9 mouse cellular contexts compared by ENCODE assay signal in genomic region chr1:132594587-132594986, GRCm38 (mm10). TPM values are rescaled to one million over a fixed set of nuclear protein-coding genes. Genes with fewer than 3 reads are reported as not detected.
A peak's percentile ranks its signal among the peaks of the same experiment; 100 is the strongest.
DNase-seq lines count a peak whose midpoint lies in the region; ATAC-seq and TF ChIP-seq lines count a peak whose summit lies in the region.
"Had no signal": no experiment of that assay in that cellular context is flagged by ENCODE, and none has a peak within 500 bp of the region (broad histone marks: within the 10 kb centered on the region; RNA-seq: fewer than 3 reads in every experiment).

No protein-coding gene starts in this region.

- 0 out of 2 replicates have a peak overlapping the region, but pooled peaks have one; percentile 32 for H3K9ac ChIP-seq in embryonic facial prominence, embryonic 13.5 days
- H3K9ac ChIP-seq: heart, embryonic 15.5 days had no signal

- H3K9me3 ChIP-seq in embryonic facial prominence, embryonic 13.5 days = no peaks in the 10 kb centered on the region
- H3K9me3 ChIP-seq: heart, embryonic 15.5 days had no signal

- no peak for ATAC-seq in embryonic facial prominence, embryonic 13.5 days (ENCODE audit: insufficient number of reproducible peaks, insufficient read depth, low FRiP score, low TSS enrichment, low read depth)

- DNase-seq in ES-CJ7 (ENCODE audit: low read depth, low spot score) = peak; percentile 83
- peak; percentile 74 to 85 for DNase-seq in heart, postnatal 10 days
- peak; percentile 59 to 77 for DNase-seq in layer of hippocampus, adult 2 months (ENCODE audit: low spot score in 2 of 2)
- DNase-seq in lung, postnatal 25 days (ENCODE audit: low spot score) = peak; percentile 29
- peak; percentile 70 for DNase-seq in right cerebral cortex, adult 18-20 months
- DNase-seq in urinary bladder, postnatal 4 days (ENCODE audit: low spot score in 2 of 2) = peak; percentile 48 to 78

- no peak overlapping the region for H3K27ac ChIP-seq in bone marrow, adult 2 months (ENCODE audit: control insufficient read depth, insufficient read depth, low read depth, low read length, poor library complexity)
- no peak overlapping the region for H3K27ac ChIP-seq in embryonic facial prominence, embryonic 13.5 days
- peak overlapping the region; percentile 19; the same call in 1 of the 2 replicates for H3K27ac ChIP-seq in layer of hippocampus, adult 2 months
- H3K27ac ChIP-seq: heart, embryonic 15.5 days had no signal

- TF ChIP-seq CTCF in bone marrow, adult 2 months (IDR thresholded peaks at IDR 0.05; ENCODE audit: control insufficient read depth, insufficient read depth, low read length) = peak; percentile 79
- TF ChIP-seq CTCF in layer of hippocampus, adult 2 months (conservative IDR thresholded peaks at IDR 0.05) = peak; percentile 98

- WGBS in bone marrow, adult 2 months = 12% methylated on average over 4 of the region's 4 CpGs
- WGBS in embryonic facial prominence, embryonic 13.5 days = 12% methylated on average over 4 of the region's 4 CpGs

- intact Hi-C loops in heart, postnatal 10 days (cut with DNase I) = loop anchor here (1.0 to 5.0 kb wide), 2 partner anchors 68 to 227 kb away; no protein-coding TSS in a partner anchor

- no peak overlapping the region for H3K4me3 ChIP-seq in bone marrow, adult 2 months (replicated peaks; ENCODE audit: control insufficient read depth, low read depth, low read length)
- no peak overlapping the region for H3K4me3 ChIP-seq in embryonic facial prominence, embryonic 13.5 days
- no peak overlapping the region for H3K4me3 ChIP-seq in layer of hippocampus, adult 2 months
- H3K4me3 ChIP-seq: heart, embryonic 15.5 days had no signal

- no peak overlapping the region for H3K4me2 ChIP-seq in embryonic facial prominence, embryonic 13.5 days
- H3K4me2 ChIP-seq: heart, embryonic 15.5 days had no signal

- peaks cover 12% of the 10 kb centered on the region; the same call in 1 of the 2 replicates for H3K27me3 ChIP-seq in embryonic facial prominence, embryonic 13.5 days

- no peaks in the 10 kb centered on the region; the same call in 1 of the 2 replicates for H3K4me1 ChIP-seq in bone marrow, adult 2 months (ENCODE audit: control insufficient read depth, insufficient read depth, low read length)
- H3K4me1 ChIP-seq in embryonic facial prominence, embryonic 13.5 days = no peaks in the 10 kb centered on the region
- H3K4me1 ChIP-seq: heart, embryonic 15.5 days had no signal

- TF ChIP-seq POLR2A in bone marrow, adult 2 months (IDR thresholded peaks at IDR 0.05; ENCODE audit: borderline replicate concordance, control insufficient read depth, low read depth, low read length) = no peak

- H3K36me3 ChIP-seq in embryonic facial prominence, embryonic 13.5 days = no peaks in the 10 kb centered on the region
- H3K36me3 ChIP-seq: heart, embryonic 15.5 days had no signal

RNA-seq across cellular contexts. Expression of gene Cntn2, which starts 51.5 kb away (rescaled TPM):
- not detected in 2 replicates for polyA plus RNA-seq in bone marrow, adult 2 months (2011; ENCODE audit: insufficient read depth, insufficient read length, low replicate concordance, missing spikeins)
- 2.9 and 4.4 TPM in 2 replicates for polyA plus RNA-seq in embryonic facial prominence, embryonic 13.5 days (2015; fragmentation: Nextera tagmentation; extraction: Ambion mirVana)
- 1 to 10 TPM; 2.6 to 3.3 TPM for total RNA-seq in heart, postnatal 10 days (2021)
- total RNA-seq in layer of hippocampus, adult 2 months (2021) = 10 to 100 TPM; 71.8 to 73.9 TPM

Comparison
In these comparisons a context has a peak if more than half of its experiments do, and no peak if none do; other contexts are left out.
1. DNase-seq: peak in every context shown above with its lines; median percentile 83 in ES-CJ7; 80 in heart, postnatal 10 days; 70 in right cerebral cortex, adult 18-20 months; 68 in layer of hippocampus, adult 2 months; 63 in urinary bladder, postnatal 4 days; 29 in lung, postnatal 25 days.
2. RNA of gene Cntn2, which starts 51.5 kb away (total RNA-seq): 71.8 to 73.9 TPM in layer of hippocampus, adult 2 months; 2.6 to 3.3 TPM in heart, postnatal 10 days; every median in the first group is over 10 times any median in the second.